Mouse (Mus musculus): ENCODE measurements around the gene Acaca. TPM values are rescaled to one million over a fixed set of nuclear protein-coding genes. Genes with fewer than 3 reads are reported as not detected.

Acaca gene
- polyA plus RNA-seq, 1 experiment, result 49.9 TPM

DNA sequence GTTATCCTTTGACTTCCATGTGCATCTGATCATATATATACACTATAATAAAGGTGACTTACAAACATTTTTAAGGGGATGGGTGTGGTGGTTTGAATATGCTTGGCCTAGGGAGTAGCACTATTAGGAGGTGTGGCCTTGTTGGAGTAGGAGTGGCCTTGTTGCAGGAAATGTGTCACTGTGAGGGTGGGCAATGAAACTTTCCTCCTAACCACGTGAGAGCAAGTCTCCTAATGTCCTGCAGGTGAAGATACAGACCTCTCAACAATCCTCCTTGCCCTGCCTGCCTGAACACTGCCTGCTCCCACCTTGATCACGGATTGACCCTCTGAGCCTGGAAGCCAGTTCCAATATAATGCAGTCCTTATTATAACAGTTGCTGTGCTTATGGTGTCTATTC lies 22.3 kb upstream of the Acaca start:
- Histone ChIP-seq H3K79me2 (ENCODE audit: control insufficient read depth, insufficient read depth) (no peaks in the 10 kb centered on the region), H3ac (ENCODE audit: control insufficient read depth, insufficient read length) (no peak overlapping the region), H3K27me3 (ENCODE audit: control insufficient read depth, insufficient read depth, insufficient read length) (no peaks in the 10 kb centered on the region), H3K36me3 (ENCODE audit: control insufficient read depth, insufficient read depth) (peaks cover 55% of the 10 kb centered on the region), H3K4me3 (no peak overlapping the region), H3K4me2 (ENCODE audit: low read depth) (no peak overlapping the region)
- no peak for TF ChIP-seq REST (IDR thresholded peaks at IDR 0.05; ENCODE audit: insufficient read depth, insufficient read length)
- TF ChIP-seq TCF12 (IDR thresholded peaks at IDR 0.05; ENCODE audit: insufficient read depth, poor library complexity, severe bottlenecking), result no peak
- no peak for TF ChIP-seq MAX (IDR thresholded peaks at IDR 0.05; ENCODE audit: low read depth)
- no peak for TF ChIP-seq MYOG (IDR thresholded peaks at IDR 0.05; ENCODE audit: control insufficient read depth in 1 of 3, insufficient read depth in 1 of 3, insufficient read length in 2 of 3, low read depth in 2 of 3)
- no peak for TF ChIP-seq POLR2A (IDR thresholded peaks at IDR 0.05; ENCODE audit: insufficient read length, low read depth)
- no peak for TF ChIP-seq E2F4 (IDR thresholded peaks at IDR 0.05; ENCODE audit: insufficient read depth)
- no peak for TF ChIP-seq TCF3 (IDR thresholded peaks at IDR 0.05; ENCODE audit: insufficient read length, low read depth)
- no peak for TF ChIP-seq USF1 (IDR thresholded peaks at IDR 0.05; ENCODE audit: low read depth)
- no peak for TF ChIP-seq POLR2AphosphoS2 (IDR thresholded peaks at IDR 0.05; ENCODE audit: insufficient read length, low read depth)
- no peak for TF ChIP-seq CEBPB (IDR thresholded peaks at IDR 0.05; ENCODE audit: insufficient read depth, poor library complexity, severe bottlenecking)
- no peak for TF ChIP-seq SRF (IDR thresholded peaks at IDR 0.05; ENCODE audit: control insufficient read depth, insufficient read length, low read depth)
- no peak for TF ChIP-seq MYOD1 (IDR thresholded peaks at IDR 0.05; ENCODE audit: control insufficient read depth in 1 of 3, insufficient read length in 2 of 3, low read depth in 2 of 3)

DNA sequence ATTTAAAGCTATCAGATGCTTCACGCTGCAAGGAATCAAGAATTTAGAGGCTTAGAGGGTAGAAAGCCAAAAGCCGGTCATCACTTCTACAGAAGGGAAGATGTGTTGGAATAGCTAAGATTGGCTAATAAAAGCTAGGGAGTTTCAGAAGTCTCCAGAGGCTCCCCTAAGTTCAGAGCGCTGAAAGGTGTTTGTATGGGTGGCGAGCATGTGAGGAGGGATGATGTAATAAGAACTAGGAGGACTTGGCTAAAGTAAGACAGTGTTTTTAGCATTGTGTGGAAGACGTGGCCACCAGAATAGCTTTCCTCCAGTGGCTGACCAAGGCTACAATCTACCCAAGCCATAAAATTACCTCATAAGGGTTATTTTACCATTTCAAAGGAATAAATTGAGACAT lies 15.8 kb upstream of the Acaca start:
- H3K79me2 ChIP-seq (ENCODE audit: control insufficient read depth, insufficient read depth), result no peaks in the 10 kb centered on the region
- peaks cover 11% of the 10 kb centered on the region for H3K36me3 ChIP-seq (ENCODE audit: control insufficient read depth, insufficient read depth)
- H3K4me2 ChIP-seq (ENCODE audit: low read depth), result no peak overlapping the region
- no peaks in the 10 kb centered on the region for H3K27me3 ChIP-seq (ENCODE audit: control insufficient read depth, insufficient read depth, insufficient read length)
- no peak for TF ChIP-seq TCF12 (IDR thresholded peaks at IDR 0.05; ENCODE audit: insufficient read depth, poor library complexity, severe bottlenecking)
- TF ChIP-seq SRF (IDR thresholded peaks at IDR 0.05; ENCODE audit: control insufficient read depth, insufficient read length, low read depth), result no peak
- TF ChIP-seq CEBPB (IDR thresholded peaks at IDR 0.05; ENCODE audit: insufficient read depth, poor library complexity, severe bottlenecking), result no peak
- TF ChIP-seq E2F4 (IDR thresholded peaks at IDR 0.05; ENCODE audit: insufficient read depth), result no peak
- no peak for TF ChIP-seq REST (IDR thresholded peaks at IDR 0.05; ENCODE audit: insufficient read depth, insufficient read length)
- TF ChIP-seq MAX (IDR thresholded peaks at IDR 0.05; ENCODE audit: low read depth), result no peak
- no peak for TF ChIP-seq USF1 (IDR thresholded peaks at IDR 0.05; ENCODE audit: low read depth)
- no peak for TF ChIP-seq POLR2AphosphoS2 (IDR thresholded peaks at IDR 0.05; ENCODE audit: insufficient read length, low read depth)
- H3ac ChIP-seq (ENCODE audit: control insufficient read depth, insufficient read length), result no peak overlapping the region
- H3K4me3 ChIP-seq, result no peak overlapping the region

DNA sequence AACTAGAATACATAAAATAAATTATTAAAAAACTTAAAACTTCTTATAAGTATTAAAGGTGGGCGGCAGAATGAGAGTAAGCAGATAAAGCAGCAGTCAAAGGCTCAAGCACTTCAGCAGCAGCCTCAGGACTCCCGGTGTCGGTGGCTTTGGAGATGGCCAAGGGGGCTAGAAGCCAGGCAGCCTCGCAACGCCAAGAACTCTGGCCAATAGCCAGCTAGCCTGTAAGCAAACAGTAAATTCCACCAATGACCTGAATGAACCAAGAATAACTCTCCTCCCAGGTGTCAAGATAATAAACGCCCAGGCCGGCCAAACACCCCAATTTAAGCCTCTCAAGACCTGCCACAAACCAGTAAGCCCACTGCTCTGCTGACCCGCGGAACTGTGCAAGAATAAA lies 13.8 kb upstream of the Acaca start:
- Histone ChIP-seq H3ac (ENCODE audit: control insufficient read depth, insufficient read length) (no peak overlapping the region), H3K27me3 (ENCODE audit: control insufficient read depth, insufficient read depth, insufficient read length) (no peaks in the 10 kb centered on the region), H3K4me2 (ENCODE audit: low read depth) (no peak overlapping the region), H3K4me3 (no peak overlapping the region), H3K79me2 (ENCODE audit: control insufficient read depth, insufficient read depth) (no peaks in the 10 kb centered on the region), H3K36me3 (ENCODE audit: control insufficient read depth, insufficient read depth) (peaks cover 11% of the 10 kb centered on the region)
- TF ChIP-seq CEBPB (IDR thresholded peaks at IDR 0.05; ENCODE audit: insufficient read depth, poor library complexity, severe bottlenecking), result no peak
- no peak for TF ChIP-seq MYOG (IDR thresholded peaks at IDR 0.05; ENCODE audit: control insufficient read depth in 1 of 3, insufficient read depth in 1 of 3, insufficient read length in 2 of 3, low read depth in 2 of 3)
- no peak for TF ChIP-seq MAX (IDR thresholded peaks at IDR 0.05; ENCODE audit: low read depth)
- no peak for TF ChIP-seq POLR2A (IDR thresholded peaks at IDR 0.05; ENCODE audit: insufficient read length, low read depth)
- no peak for TF ChIP-seq POLR2AphosphoS2 (IDR thresholded peaks at IDR 0.05; ENCODE audit: insufficient read length, low read depth)
- TF ChIP-seq REST (IDR thresholded peaks at IDR 0.05; ENCODE audit: insufficient read depth, insufficient read length), result no peak
- no peak for TF ChIP-seq TCF12 (IDR thresholded peaks at IDR 0.05; ENCODE audit: insufficient read depth, poor library complexity, severe bottlenecking)
- no peak for TF ChIP-seq SRF (IDR thresholded peaks at IDR 0.05; ENCODE audit: control insufficient read depth, insufficient read length, low read depth)
- TF ChIP-seq E2F4 (IDR thresholded peaks at IDR 0.05; ENCODE audit: insufficient read depth), result no peak
- no peak for TF ChIP-seq USF1 (IDR thresholded peaks at IDR 0.05; ENCODE audit: low read depth)
- no peak for TF ChIP-seq MYOD1 (IDR thresholded peaks at IDR 0.05; ENCODE audit: control insufficient read depth in 1 of 3, insufficient read length in 2 of 3, low read depth in 2 of 3)

DNA sequence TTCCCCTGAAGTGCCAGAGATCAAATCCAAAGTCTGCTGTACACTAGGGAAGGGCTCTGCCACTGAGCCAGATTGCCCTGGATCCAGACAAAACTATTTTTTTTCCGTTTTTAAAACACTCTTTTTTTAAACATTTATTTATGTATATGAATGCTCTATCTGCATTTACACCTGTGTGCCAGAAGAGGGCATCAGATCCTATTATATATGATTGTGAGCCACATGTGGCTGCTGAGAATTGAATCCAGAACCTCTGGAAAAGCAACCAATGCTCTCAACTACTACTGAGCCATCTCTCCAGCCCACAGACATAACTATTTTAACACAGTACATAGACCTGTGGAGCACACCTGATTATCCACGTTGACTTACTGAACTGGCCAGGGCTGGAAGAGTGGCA lies 13.3 kb upstream of the Acaca start:
- Histone ChIP-seq H3ac (ENCODE audit: control insufficient read depth, insufficient read length) (no peak overlapping the region), H3K79me2 (ENCODE audit: control insufficient read depth, insufficient read depth) (no peaks in the 10 kb centered on the region), H3K36me3 (ENCODE audit: control insufficient read depth, insufficient read depth) (peaks cover 16% of the 10 kb centered on the region), H3K4me2 (ENCODE audit: low read depth) (no peak overlapping the region), H3K4me3 (no peak overlapping the region), H3K27me3 (ENCODE audit: control insufficient read depth, insufficient read depth, insufficient read length) (no peaks in the 10 kb centered on the region)
- no peak for TF ChIP-seq USF1 (IDR thresholded peaks at IDR 0.05; ENCODE audit: low read depth)
- TF ChIP-seq MYOG (IDR thresholded peaks at IDR 0.05; ENCODE audit: control insufficient read depth in 1 of 3, insufficient read depth in 1 of 3, insufficient read length in 2 of 3, low read depth in 2 of 3), result no peak
- TF ChIP-seq E2F4 (IDR thresholded peaks at IDR 0.05; ENCODE audit: insufficient read depth), result no peak
- no peak for TF ChIP-seq TCF3 (IDR thresholded peaks at IDR 0.05; ENCODE audit: insufficient read length, low read depth)
- no peak for TF ChIP-seq SRF (IDR thresholded peaks at IDR 0.05; ENCODE audit: control insufficient read depth, insufficient read length, low read depth)
- no peak for TF ChIP-seq TCF12 (IDR thresholded peaks at IDR 0.05; ENCODE audit: insufficient read depth, poor library complexity, severe bottlenecking)
- no peak for TF ChIP-seq POLR2AphosphoS2 (IDR thresholded peaks at IDR 0.05; ENCODE audit: insufficient read length, low read depth)
- no peak for TF ChIP-seq POLR2A (IDR thresholded peaks at IDR 0.05; ENCODE audit: insufficient read length, low read depth)
- no peak for TF ChIP-seq CEBPB (IDR thresholded peaks at IDR 0.05; ENCODE audit: insufficient read depth, poor library complexity, severe bottlenecking)
- no peak for TF ChIP-seq REST (IDR thresholded peaks at IDR 0.05; ENCODE audit: insufficient read depth, insufficient read length)
- TF ChIP-seq MAX (IDR thresholded peaks at IDR 0.05; ENCODE audit: low read depth), result no peak

DNA sequence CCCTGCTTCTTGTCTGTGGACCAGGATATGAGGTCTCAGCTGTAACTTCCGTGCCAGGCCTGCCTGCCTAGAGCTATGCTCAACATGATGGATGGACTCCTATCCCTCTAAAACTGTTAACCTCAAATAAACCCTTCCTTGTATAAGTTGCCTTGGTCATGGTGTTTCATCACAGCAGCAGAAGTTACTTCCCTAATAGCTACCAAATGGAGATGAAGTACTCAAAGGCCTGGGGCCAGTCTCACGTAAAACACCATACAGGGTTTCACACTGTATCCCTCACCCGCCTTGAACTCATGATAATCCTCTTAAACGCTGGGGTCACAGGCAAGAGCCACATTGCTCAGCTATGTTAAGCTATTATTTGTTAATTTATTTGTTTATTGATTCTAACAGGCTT lies 12.0 kb upstream of the Acaca start:
- TF ChIP-seq POLR2AphosphoS2 (IDR thresholded peaks at IDR 0.05; ENCODE audit: insufficient read length, low read depth) (no peak), TCF3 (IDR thresholded peaks at IDR 0.05; ENCODE audit: insufficient read length, low read depth) (no peak), SRF (IDR thresholded peaks at IDR 0.05; ENCODE audit: control insufficient read depth, insufficient read length, low read depth) (no peak), MAX (IDR thresholded peaks at IDR 0.05; ENCODE audit: low read depth) (no peak), MYOD1 (IDR thresholded peaks at IDR 0.05; ENCODE audit: control insufficient read depth in 1 of 3, insufficient read length in 2 of 3, low read depth in 2 of 3) (no peak), USF1 (IDR thresholded peaks at IDR 0.05; ENCODE audit: low read depth) (no peak)
- Histone ChIP-seq H3K4me3 (no peak overlapping the region), H3K79me2 (ENCODE audit: control insufficient read depth, insufficient read depth) (no peaks in the 10 kb centered on the region), H3ac (ENCODE audit: control insufficient read depth, insufficient read length) (no peak overlapping the region), H3K36me3 (ENCODE audit: control insufficient read depth, insufficient read depth) (peaks cover 22% of the 10 kb centered on the region), H3K4me2 (ENCODE audit: low read depth) (no peak overlapping the region), H3K27me3 (ENCODE audit: control insufficient read depth, insufficient read depth, insufficient read length) (no peaks in the 10 kb centered on the region)
